In the genomic region with DNA sequence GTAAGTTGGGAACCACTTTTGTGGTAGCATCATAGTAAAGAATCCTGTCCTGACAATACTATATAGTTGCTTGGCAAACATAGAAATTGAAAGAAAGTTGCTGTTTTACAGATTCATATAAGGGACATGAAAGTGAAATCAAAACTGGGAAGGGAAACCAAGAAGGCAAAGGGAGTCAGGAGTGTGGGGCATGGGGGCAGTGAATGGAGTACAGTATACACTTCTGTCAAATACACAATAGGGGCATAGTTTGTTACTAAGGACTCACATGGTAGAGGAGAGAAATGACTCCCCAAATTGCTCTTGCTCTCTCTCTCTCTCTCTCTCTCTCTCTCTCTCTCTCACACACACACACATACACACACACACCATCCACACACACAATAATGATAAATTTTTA, we compare ENCODE assay signal across 20 mouse cellular contexts.
DNase-seq lines count a peak whose midpoint lies in the region; ATAC-seq and TF ChIP-seq lines count a peak whose summit lies in the region.
"Had no signal": no experiment of that assay in that cellular context is flagged by ENCODE, and none has a peak within 500 bp of the region (broad histone marks: within the 10 kb centered on the region; RNA-seq: fewer than 3 reads in every experiment).

No protein-coding gene starts in this region.

- no peaks in the 10 kb centered on the region for H3K36me3 ChIP-seq in midbrain, embryonic 11.5 days (ENCODE audit: control insufficient read depth, insufficient read depth, low read length)
- no peaks in the 10 kb centered on the region for H3K36me3 ChIP-seq in midbrain, embryonic 14.5 days (ENCODE audit: control insufficient read depth, insufficient read depth, low read length)
- no peaks in the 10 kb centered on the region for H3K36me3 ChIP-seq in heart, adult 2 months (ENCODE audit: control insufficient read depth, insufficient read depth, low read length)
- H3K36me3 ChIP-seq: embryonic facial prominence, embryonic 10.5 days; embryonic facial prominence, embryonic 12.5 days; forebrain, embryonic 15.5 days had no signal

- H3K79me2 ChIP-seq in heart, adult 2 months (replicated peaks; ENCODE audit: control insufficient read depth, insufficient read depth, low read length), result no peaks in the 10 kb centered on the region

- no peaks in the 10 kb centered on the region for H3K9me3 ChIP-seq in midbrain, embryonic 11.5 days (ENCODE audit: control insufficient read depth, low read length)
- H3K9me3 ChIP-seq in midbrain, embryonic 14.5 days (ENCODE audit: control insufficient read depth, low read length), result no peaks in the 10 kb centered on the region
- H3K9me3 ChIP-seq: embryonic facial prominence, embryonic 10.5 days; embryonic facial prominence, embryonic 12.5 days; forebrain, embryonic 13.5 days; forebrain, embryonic 15.5 days had no signal

- TF ChIP-seq EP300 in heart, adult 2 months (IDR thresholded peaks at IDR 0.05; ENCODE audit: insufficient read depth, low read depth, low read length), result no peak

- no peak overlapping the region for H3K4me3 ChIP-seq in midbrain, embryonic 11.5 days (ENCODE audit: low read depth, low read length)
- H3K4me3 ChIP-seq in midbrain, embryonic 14.5 days (replicated peaks; ENCODE audit: low read depth, low read length), result no peak overlapping the region
- H3K4me3 ChIP-seq in heart, adult 2 months, result no peak overlapping the region
- H3K4me3 ChIP-seq: embryonic facial prominence, embryonic 10.5 days; embryonic facial prominence, embryonic 12.5 days; forebrain, embryonic 13.5 days; forebrain, embryonic 15.5 days had no signal

- intact Hi-C loops in heart, adult 2 months (cut with DNase I), result no loop called here

- ATAC-seq in midbrain, embryonic 11.5 days (ENCODE audit: low FRiP score), result no peak
- ATAC-seq in midbrain, embryonic 14.5 days (ENCODE audit: low FRiP score, low TSS enrichment), result no peak
- 0 out of 2 replicates have a peak, but pooled peaks have one; percentile 29 for ATAC-seq in megakaryocyte, adult 5-6 weeks (ENCODE audit: poor library complexity, severe bottlenecking)
- ATAC-seq in CD4-positive, CD25-positive, alpha-beta regulatory T cell, adult 4 months, result no peak
- ATAC-seq: forebrain, embryonic 13.5 days; forebrain, embryonic 15.5 days; forebrain, postnatal 0 days had no signal

- no peak overlapping the region for H3K4me2 ChIP-seq in midbrain, embryonic 11.5 days
- no peak overlapping the region for H3K4me2 ChIP-seq in midbrain, embryonic 14.5 days (ENCODE audit: low read length)
- H3K4me2 ChIP-seq: embryonic facial prominence, embryonic 12.5 days; forebrain, embryonic 13.5 days; forebrain, embryonic 15.5 days had no signal

- no peak for TF ChIP-seq CTCF in heart, adult 2 months (IDR thresholded peaks at IDR 0.05)

- TF ChIP-seq POLR2A in heart, adult 2 months (IDR thresholded peaks at IDR 0.05; ENCODE audit: insufficient read depth, low read depth, low read length), result no peak

- H3K4me1 ChIP-seq in midbrain, embryonic 11.5 days (ENCODE audit: control insufficient read depth, insufficient read depth, low read length), result no peaks in the 10 kb centered on the region
- no peaks in the 10 kb centered on the region for H3K4me1 ChIP-seq in midbrain, embryonic 14.5 days (ENCODE audit: control insufficient read depth, insufficient read depth, low read length)
- H3K4me1 ChIP-seq in heart, adult 2 months (ENCODE audit: control insufficient read depth, insufficient read depth, low read length), result no peaks in the 10 kb centered on the region
- H3K4me1 ChIP-seq: embryonic facial prominence, embryonic 10.5 days; embryonic facial prominence, embryonic 12.5 days had no signal

- no peak overlapping the region for H3K9ac ChIP-seq in midbrain, embryonic 11.5 days (ENCODE audit: low read length)
- no peak overlapping the region for H3K9ac ChIP-seq in midbrain, embryonic 14.5 days (replicated peaks; ENCODE audit: low read length)
- H3K9ac ChIP-seq in heart, adult 2 months (ENCODE audit: low read depth, low read length), result no peak overlapping the region
- H3K9ac ChIP-seq: embryonic facial prominence, embryonic 12.5 days; forebrain, embryonic 13.5 days; forebrain, embryonic 15.5 days; forebrain, postnatal 0 days had no signal

- H3K27ac ChIP-seq in midbrain, embryonic 11.5 days (ENCODE audit: low read depth, low read length), result no peak overlapping the region
- no peak overlapping the region for H3K27ac ChIP-seq in midbrain, embryonic 14.5 days (replicated peaks; ENCODE audit: low read depth, low read length)
- no peak overlapping the region for H3K27ac ChIP-seq in heart, adult 2 months
- H3K27ac ChIP-seq: embryonic facial prominence, embryonic 10.5 days; embryonic facial prominence, embryonic 12.5 days; forebrain, embryonic 13.5 days; forebrain, embryonic 15.5 days had no signal

- peak; percentile 66 for DNase-seq in midbrain, embryonic 11.5 days (ENCODE audit: low spot score, missing footprints)
- DNase-seq in midbrain, embryonic 14.5 days, result no peak
- DNase-seq in heart, adult 2 months, result no peak
- DNase-seq: adrenal gland, adult 2 months; adrenal gland, postnatal 10 days; adrenal gland, postnatal 25 days; B cell, adult 2 months; cerebellum, adult 11 months; cerebellum, adult 18-20 months; cerebellum, adult 8-10 months; cerebellum, adult 9-11 months; cerebellum, postnatal 14 days; cerebellum, postnatal 36 days; forebrain, postnatal 0 days had no signal

- no peaks in the 10 kb centered on the region for H3K27me3 ChIP-seq in midbrain, embryonic 11.5 days (ENCODE audit: control insufficient read depth, insufficient read depth, low read length)
- no peaks in the 10 kb centered on the region for H3K27me3 ChIP-seq in midbrain, embryonic 14.5 days (ENCODE audit: control insufficient read depth, insufficient read depth, low read length)
- H3K27me3 ChIP-seq in heart, adult 2 months (ENCODE audit: control insufficient read depth, insufficient read depth, low read length), result no peaks in the 10 kb centered on the region
- H3K27me3 ChIP-seq: embryonic facial prominence, embryonic 12.5 days; forebrain, embryonic 15.5 days had no signal
